Mouse (Mus musculus) cerebellum, adult 2 months (tissue): ENCODE data around the gene Adgrl4.

Source experiments
- CTCF ChIP-seq: fragments of 200-500 bp; IDR thresholded peaks from 2 replicates; pipeline ENCODE4 v1.5.1; 2011; ENCODE audit warnings: low read depth, mild to moderate bottlenecking, control low read depth, low read length, moderate library complexity, borderline replicate concordance; ENCODE audit not compliant: insufficient read depth
- POLR2A ChIP-seq: fragments of 200-500 bp; IDR thresholded peaks from 2 replicates; pipeline ENCODE4 v1.6.1; 2011; ENCODE audit warnings: low read length, control low read depth, borderline replicate concordance; ENCODE audit not compliant: insufficient read depth

DNA sequence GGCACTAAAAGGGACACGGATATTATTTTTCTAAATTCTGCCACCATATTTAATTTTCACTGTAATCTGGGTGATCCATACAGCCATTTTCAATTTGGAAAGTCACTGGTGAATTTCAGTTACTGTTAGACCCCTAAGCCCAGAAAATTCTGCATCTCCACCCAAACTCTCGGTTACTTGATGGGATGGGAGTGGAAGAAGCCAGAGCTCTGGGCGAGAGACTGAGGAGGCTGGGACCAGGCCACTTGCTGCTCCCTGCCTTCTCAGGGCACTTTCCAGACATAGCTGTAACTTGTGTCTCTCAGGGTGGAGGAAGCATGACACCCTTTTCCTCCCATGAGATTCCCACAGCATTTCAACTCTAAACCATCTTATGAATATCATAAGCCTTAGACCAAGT is 109.5 kb downstream of the Adgrl4 start:
- TF ChIP-seq CTCF (no peak), POLR2A (no peak)
